Mouse (Mus musculus): ENCODE results near the gene Whamm. TPM values are rescaled to one million over a fixed set of nuclear protein-coding genes. Genes with fewer than 3 reads are reported as not detected.
A peak's percentile ranks its signal among the peaks of the same experiment; 100 is the strongest.

The Whamm gene
- 3.2 and 5.1 TPM in 2 replicates for polyA plus RNA-seq (2015; fragmentation: Nextera tagmentation; extraction: Ambion mirVana)

DNA sequence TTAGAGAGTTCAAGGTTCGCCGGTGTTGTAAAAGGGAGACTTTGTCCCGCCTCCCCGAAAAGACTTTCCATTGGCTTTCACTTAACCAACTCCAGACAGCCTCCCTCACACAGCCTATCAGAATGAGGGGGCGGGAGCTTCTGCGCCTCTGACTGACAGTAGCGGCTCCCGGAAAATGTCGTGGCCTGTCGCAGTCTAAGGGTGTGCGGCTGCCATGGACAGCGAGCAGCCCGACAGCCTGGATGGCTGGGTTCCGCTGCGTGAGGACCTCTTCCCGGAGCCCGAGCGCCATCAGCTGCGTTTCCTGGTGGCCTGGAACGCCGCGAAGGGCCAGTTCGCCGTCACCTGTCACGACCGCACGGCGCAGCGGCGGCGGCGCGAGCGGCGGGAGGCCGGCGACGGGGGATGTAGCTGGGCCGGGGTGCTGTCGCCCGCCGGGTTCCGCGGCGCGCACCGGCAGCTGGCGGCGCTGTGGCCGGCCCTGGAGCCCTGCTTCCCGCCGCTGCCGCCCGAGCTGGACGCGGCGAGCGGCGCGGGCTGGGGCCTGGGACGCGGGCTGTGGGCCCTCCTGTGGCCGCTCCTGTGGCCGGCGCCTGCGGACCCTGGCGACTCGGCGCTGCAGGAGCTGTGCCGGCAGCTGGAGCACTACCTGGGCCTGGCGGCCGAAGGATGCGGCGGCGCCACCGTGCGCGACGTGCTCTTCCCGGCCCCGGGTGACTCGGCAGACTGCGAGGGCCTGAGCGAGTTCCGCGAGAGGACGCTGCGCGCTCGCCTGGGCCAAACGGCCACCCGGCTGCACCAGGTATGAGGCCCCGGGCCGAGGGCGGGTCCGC is at the start of gene Whamm:
TSS of gene Whamm (plus strand) at position 159 of the 833 bp plus-strand sequence.

GRCm38 (mm10) chr7:81566892-81567291 is 4.2 kb upstream of the Whamm start, which contains the start of gene Fsd2:
Gene Fsd2 (minus strand): TSS chr7:81566944.

MicroRNAs within 50 kb of the gene (microRNA counts, 519-probe panel; counts per million panel counts)
- microRNA mmu-miR-1839-3p (296 counts per million, percentile 58 among the panel's probes with 10 or more counts), microRNA mmu-miR-1839-5p (3,302 counts per million, percentile 74 among the panel's probes with 10 or more counts)

Other genes starting within 250 kb of the Whamm start
- 757 and 815 TPM in 2 replicates for gene Rps17, start 226.0 kb upstream of the Whamm start, polyA plus RNA-seq (2015; fragmentation: Nextera tagmentation; extraction: Ambion mirVana)
- gene Cpeb1, start 115.8 kb upstream of the Whamm start, polyA plus RNA-seq (2015; fragmentation: Nextera tagmentation; extraction: Ambion mirVana) = 0.96 and 1.7 TPM in 2 replicates
- 0.22 and 0.36 TPM in 2 replicates for gene Ap3b2, start 77.3 kb upstream of the Whamm start, polyA plus RNA-seq (2015; fragmentation: Nextera tagmentation; extraction: Ambion mirVana)
- gene BC048679, start 73.0 kb upstream of the Whamm start, polyA plus RNA-seq (2015; fragmentation: Nextera tagmentation; extraction: Ambion mirVana) = not detected in 2 replicates
- gene Fsd2, start 4.3 kb upstream of the Whamm start, polyA plus RNA-seq (2015; fragmentation: Nextera tagmentation; extraction: Ambion mirVana) = 69.0 and 71.0 TPM in 2 replicates
- 10.4 and 13.9 TPM in 2 replicates for gene Homer2, start 136.3 kb downstream of the Whamm start, polyA plus RNA-seq (2015; fragmentation: Nextera tagmentation; extraction: Ambion mirVana)
- 85.6 and 87.4 TPM in 2 replicates for gene Ramac, start 191.7 kb downstream of the Whamm start, polyA plus RNA-seq (2015; fragmentation: Nextera tagmentation; extraction: Ambion mirVana)
- gene 3110040N11Rik, start 218.2 kb downstream of the Whamm start, polyA plus RNA-seq (2015; fragmentation: Nextera tagmentation; extraction: Ambion mirVana) = 28.0 and 33.7 TPM in 2 replicates

Measured in skeletal muscle tissue, postnatal 0 days (tissue).